Mouse (Mus musculus) hindbrain, embryonic 14.5 days (tissue): ENCODE data around the gene Gm6408. TPM values are rescaled to one million over a fixed set of nuclear protein-coding genes. Genes with fewer than 3 reads are reported as not detected.
"Not testable (repeated sequence)": the region's sequence is repeated elsewhere in the genome, so short reads cannot be mapped to it uniquely, and the experiment has no call there.

Source experiments
- ATAC-seq: fragments of 200-750 bp; cut with Nextera tagmentation; 2 replicates; pipeline ENCODE4 v1.8.0; 2017; ENCODE audit warnings: moderate number of reproducible peaks, mild to moderate bottlenecking, moderate TSS enrichment, moderate library complexity; ENCODE audit not compliant: low FRiP score
- DNase-seq: peaks from one replicate; pipeline ENCODE4 v3.0.0-alpha.2; 2015; ENCODE audit warnings: low spot score
- H3K27ac ChIP-seq: fragments of 300-500 bp; sonication (generic); 2 replicates; pipeline ENCODE4 v1.5.1; 2014; ENCODE audit warnings: mild to moderate bottlenecking, moderate library complexity
- H3K27me3 ChIP-seq: fragments of 300-500 bp; sonication (generic); 2 replicates; pipeline ENCODE4 v1.6.1; 2014; ENCODE audit warnings: mild to moderate bottlenecking, low read length, mixed read lengths; ENCODE audit not compliant: control insufficient read depth, insufficient read depth
- H3K36me3 ChIP-seq: fragments of 300-500 bp; sonication (generic); replicated peaks from 2 replicates; pipeline ENCODE4 v1.6.1; 2014; ENCODE audit not compliant: control insufficient read depth, insufficient read depth
- H3K4me1 ChIP-seq: fragments of 300-500 bp; sonication (generic); replicated peaks from 2 replicates; pipeline ENCODE4 v1.6.1; 2014; ENCODE audit warnings: antibody characterized with exemption, low read length, mixed read lengths; ENCODE audit not compliant: control insufficient read depth, insufficient read depth
- H3K4me2 ChIP-seq: fragments of 300-500 bp; sonication (generic); replicated peaks from 2 replicates; pipeline ENCODE4 v1.6.1; 2014; ENCODE audit warnings: mild to moderate bottlenecking, moderate library complexity
- H3K4me3 ChIP-seq: fragments of 300-500 bp; sonication (generic); replicated peaks from 2 replicates; pipeline ENCODE4 v1.5.1; 2014; ENCODE audit warnings: mild to moderate bottlenecking, low read length
- H3K9ac ChIP-seq: fragments of 300-500 bp; sonication (generic); 2 replicates; pipeline ENCODE4 v1.6.1; 2014
- H3K9me3 ChIP-seq: fragments of 300-500 bp; sonication (generic); 2 replicates; pipeline ENCODE4 v1.6.1; 2016; ENCODE audit warnings: low read length; ENCODE audit not compliant: control insufficient read depth
- WGBS: fragments of 180-500 bp; shearing (Covaris S2); extraction: QIAGEN DNeasy Blood & Tissue Kit; methylation state at CpG from one replicate; pipeline ENCODE4 v1.1.7; 2014; 5-methylcytosine and 5-hydroxymethylcytosine counted together
- polyA plus RNA-seq: library from polyadenylated mRNA; unstranded; fragments of >200 nt; fragmentation: Nextera tagmentation; extraction: Ambion mirVana; gene quantifications from 2 replicates; pipeline ENCODE4 v1.2.1, GENCODE M21; 2014

Gm6408 gene
- polyA plus RNA-seq = not detected in 2 replicates

- H3K36me3 ChIP-seq, ATAC-seq, H3K9ac ChIP-seq, H3K9me3 ChIP-seq, H3K27me3 ChIP-seq, H3K4me1 ChIP-seq, H3K4me3 ChIP-seq, H3K4me2 ChIP-seq, H3K27ac ChIP-seq, DNase-seq: not testable (repeated sequence)
- WGBS = no CpG with 5 or more reads among the region's 3 CpGs
Observed at GRCm38 (mm10) chr5:146481665-146482064, at the start of gene Gm6408. TSS of gene Gm6408 (plus strand) at chr5:146481965.

GRCm38 (mm10) chr5:146432476-146432875 lies 49.3 kb upstream of the Gm6408 start:
- Histone ChIP-seq H3K36me3 (peaks cover 6% of the 10 kb centered on the region; the same call in 1 of the 2 replicates), H3K4me3 (no peak overlapping the region), H3K4me1 (no peaks in the 10 kb centered on the region), H3K9ac (no peak overlapping the region), H3K27ac (no peak overlapping the region), H3K4me2 (no peak overlapping the region), H3K27me3 (no peaks in the 10 kb centered on the region), H3K9me3 (no peaks in the 10 kb centered on the region)
- WGBS = 93% methylated on average over 6 of the region's 6 CpGs
- ATAC-seq (no peak), DNase-seq (no peak)

- Histone ChIP-seq H3K27ac (no peak overlapping the region), H3K4me2 (no peak overlapping the region), H3K36me3 (peaks cover 31% of the 10 kb centered on the region), H3K4me3 (no peak overlapping the region), H3K4me1 (no peaks in the 10 kb centered on the region), H3K9ac (no peak overlapping the region), H3K9me3 (no peaks in the 10 kb centered on the region), H3K27me3 (no peaks in the 10 kb centered on the region)
- 92% methylated on average over 16 of the region's 16 CpGs for WGBS
- DNase-seq (no peak), ATAC-seq (no peak)
Observed at GRCm38 (mm10) chr5:146435316-146435715, 46.4 kb upstream of the Gm6408 start.

GRCm38 (mm10) chr5:146436796-146437195 lies 45.0 kb upstream of the Gm6408 start:
- no peak for DNase-seq
- ATAC-seq = no peak
- WGBS = 92% methylated on average over 11 of the region's 11 CpGs

GRCm38 (mm10) chr5:146439152-146439781 lies 42.5 kb upstream of the Gm6408 start:
- 92% methylated on average over 7 of the region's 7 CpGs for WGBS
- ATAC-seq (no peak), DNase-seq (no peak)
- H3K4me1 ChIP-seq = no peaks in the 10 kb centered on the region
- no peak overlapping the region for H3K4me2 ChIP-seq
- H3K4me3 ChIP-seq = no peak overlapping the region
- no peaks in the 10 kb centered on the region for H3K9me3 ChIP-seq
- H3K36me3 ChIP-seq = peaks cover 36% of the 10 kb centered on the region
- no peaks in the 10 kb centered on the region for H3K27me3 ChIP-seq
- H3K27ac ChIP-seq = no peak overlapping the region
- H3K9ac ChIP-seq = no peak overlapping the region

More at GRCm38 (mm10) chr5:146436796-146437195, 45.0 kb upstream of the Gm6408 start:
- no peaks in the 10 kb centered on the region for H3K4me1 ChIP-seq
- peaks cover 33% of the 10 kb centered on the region for H3K36me3 ChIP-seq
- H3K4me2 ChIP-seq = no peak overlapping the region
- no peak overlapping the region for H3K27ac ChIP-seq
- H3K9ac ChIP-seq = no peak overlapping the region
- no peaks in the 10 kb centered on the region for H3K27me3 ChIP-seq
- no peaks in the 10 kb centered on the region for H3K9me3 ChIP-seq
- H3K4me3 ChIP-seq = no peak overlapping the region

- no peak for ATAC-seq
- Histone ChIP-seq H3K9ac (no peak overlapping the region), H3K4me1 (no peaks in the 10 kb centered on the region), H3K4me2 (no peak overlapping the region), H3K36me3 (peaks cover 33% of the 10 kb centered on the region), H3K4me3 (no peak overlapping the region), H3K27me3 (no peaks in the 10 kb centered on the region), H3K27ac (no peak overlapping the region), H3K9me3 (no peaks in the 10 kb centered on the region)
- DNase-seq = no peak
- WGBS = 96% methylated on average over 5 of the region's 5 CpGs
Observed at GRCm38 (mm10) chr5:146440273-146440672, 41.5 kb upstream of the Gm6408 start.

GRCm38 (mm10) chr5:146442767-146443166 lies 39.0 kb upstream of the Gm6408 start:
- Histone ChIP-seq H3K4me3 (no peak overlapping the region), H3K4me2 (no peak overlapping the region), H3K9ac (no peak overlapping the region), H3K27me3 (no peaks in the 10 kb centered on the region), H3K27ac (no peak overlapping the region), H3K36me3 (peaks cover 29% of the 10 kb centered on the region), H3K4me1 (no peaks in the 10 kb centered on the region), H3K9me3 (no peaks in the 10 kb centered on the region)
- WGBS = 93% methylated on average over 2 of the region's 2 CpGs
- ATAC-seq (no peak), DNase-seq (no peak)

GRCm38 (mm10) chr5:146446633-146447032 lies 35.1 kb upstream of the Gm6408 start:
- H3K4me1 ChIP-seq = no peaks in the 10 kb centered on the region
- H3K9ac ChIP-seq = no peak overlapping the region
- no peak overlapping the region for H3K4me3 ChIP-seq
- no peak overlapping the region for H3K27ac ChIP-seq
- no peak for ATAC-seq
- DNase-seq = no peak
- H3K9me3 ChIP-seq = no peaks in the 10 kb centered on the region
- H3K27me3 ChIP-seq = no peaks in the 10 kb centered on the region
- 98% methylated on average over 2 of the region's 2 CpGs for WGBS
- 0 out of 2 replicates have a peak, but pooled peaks cover 2% of the 10 kb centered on the region for H3K36me3 ChIP-seq
- H3K4me2 ChIP-seq = no peak overlapping the region

GRCm38 (mm10) chr5:146451592-146452254 lies 30.0 kb upstream of the Gm6408 start:
- Histone ChIP-seq H3K36me3 (peaks cover 25% of the 10 kb centered on the region), H3K9ac (no peak overlapping the region), H3K9me3 (no peaks in the 10 kb centered on the region), H3K27me3 (no peaks in the 10 kb centered on the region), H3K4me1 (no peaks in the 10 kb centered on the region), H3K27ac (no peak overlapping the region), H3K4me3 (no peak overlapping the region), H3K4me2 (no peak overlapping the region)
- WGBS = 72% methylated on average over 11 of the region's 11 CpGs
- no peak for DNase-seq
- no peak for ATAC-seq
